Mouse (Mus musculus) MEL (cell line): ENCODE measurements around the gene Il23r. TPM values are rescaled to one million over a fixed set of nuclear protein-coding genes. Genes with fewer than 3 reads are reported as not detected.

ENCODE experiments used
- polyA plus RNA-seq, 2 experiments: library from polyadenylated mRNA; stranded (reverse) in 1 of 2; unstranded in 1 of 2; fragments of >175 nt in 1 of 2; fragments of >200 nt in 1 of 2; gene quantifications; 2 replicates each; pipeline versions ENCODE4 v1.2.1 to v1.2.4; 2012; ENCODE audit warnings: low replicate concordance in 2 of 2, low read depth in 1 of 2; ENCODE audit not compliant: insufficient read length in 2 of 2, insufficient read depth in 1 of 2, missing spikeins in 1 of 2
- total RNA-seq: library from RNA; depleted of rRNA; stranded (reverse); fragments of 300-350 nt; gene quantifications from 2 replicates; pipeline ENCODE4 v1.2.3, GENCODE M21; 2012; rRNA removed

Il23r gene
- total and polyA plus RNA-seq, 3 experiments = not detected

Other genes starting within 250 kb of the Il23r start
- 0.19 and 0.39 TPM in 2 replicates for gene Il12rb2, start 115.7 kb downstream of the Il23r start, total RNA-seq
- under 1 TPM in 1 of 2 experiments, not detected in 1; 0.11 TPM for gene Il12rb2, start 115.7 kb downstream of the Il23r start, polyA plus RNA-seq
- not detected in 2 replicates for gene Tacstd2, start 43.9 kb upstream of the Il23r start, total RNA-seq
- gene Tacstd2, start 43.9 kb upstream of the Il23r start, polyA plus RNA-seq = not detected